Mouse (Mus musculus) layer of hippocampus, postnatal 10 days (tissue): Measurements from ENCODE around the gene Hfm1. TPM values are rescaled to one million over a fixed set of nuclear protein-coding genes. Genes with fewer than 3 reads are reported as not detected.

ENCODE experiments used
- DNase-seq, 2 experiments: peaks; one replicate each; pipeline ENCODE4 v3.0.0; 2021; ENCODE audit warnings: low spot score in 2 of 2
- long read RNA-seq: library from polyadenylated mRNA; stranded (forward); transcript quantifications from one replicate; pipeline ENCODE4 v2.0.0, GENCODE M21; 2023
- total RNA-seq, 2 experiments: library from RNA; stranded (reverse); gene quantifications; 2 replicates each; pipeline ENCODE4 v1.2.3; 2021

The Hfm1 gene
- total RNA-seq: 1 to 10 TPM; 2.9 to 3.4 TPM
- long read RNA-seq, partial matches to known transcripts: 0 of 1 reads
- long read RNA-seq, other reads (novel, unspliced or antisense): 1 of 1 reads

DNA sequence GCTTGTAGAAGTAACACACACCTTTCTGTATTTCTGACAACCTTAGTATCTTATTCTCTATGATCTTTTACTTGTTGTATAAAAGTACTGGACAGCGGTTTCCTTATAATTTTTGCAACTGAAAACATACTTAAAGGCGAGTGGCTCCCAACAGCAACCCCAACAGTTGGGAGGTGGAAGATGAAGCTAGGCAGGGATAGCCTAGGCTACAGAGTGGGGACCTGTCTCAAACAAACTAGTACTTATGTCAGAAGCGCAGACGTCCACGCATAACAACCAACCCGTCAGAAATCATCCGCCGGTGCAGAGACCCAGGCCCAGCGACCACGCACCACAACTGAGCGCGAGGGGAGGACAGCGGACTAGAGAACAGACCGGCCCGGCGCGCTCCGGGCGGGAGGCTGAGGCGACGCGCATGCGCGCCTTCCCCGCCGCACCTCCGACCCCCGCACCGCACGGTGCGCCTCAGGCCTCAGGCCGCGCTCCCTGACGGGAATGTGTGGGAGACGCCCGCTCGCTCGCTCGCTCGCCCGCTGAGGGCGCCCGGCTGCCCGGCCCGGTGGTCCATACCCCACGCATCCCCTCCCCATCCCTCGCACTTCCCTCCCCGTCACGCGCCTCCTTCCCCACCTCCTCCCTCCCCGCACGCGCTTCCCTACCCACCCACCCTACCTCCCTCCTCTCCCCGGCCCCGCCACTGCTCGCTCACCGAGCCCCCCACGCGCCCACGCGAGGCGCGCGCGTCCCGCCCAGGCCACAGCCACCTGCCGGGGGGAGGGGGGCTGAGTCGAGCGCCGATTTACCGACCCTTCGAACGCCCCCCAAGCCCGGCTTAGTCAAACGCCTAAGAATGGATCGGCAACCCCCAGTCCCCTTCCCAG, at the start of gene Hfm1:
Gene Hfm1 (minus strand): TSS at position 834 of the 881 bp plus-strand sequence.
- peak; percentile 70 to 79 for DNase-seq

GRCm38 (mm10) chr5:106973883-106974282, 47.8 kb upstream of the Hfm1 start:
- DNase-seq: no peak

GRCm38 (mm10) chr5:106967578-106967977, 41.5 kb upstream of the Hfm1 start:
- DNase-seq: no peak

- no peak for DNase-seq
Observed at GRCm38 (mm10) chr5:106966443-106966842, 40.3 kb upstream of the Hfm1 start.

- no peak for DNase-seq
Observed at GRCm38 (mm10) chr5:106964513-106965014, 38.4 kb upstream of the Hfm1 start.

DNA sequence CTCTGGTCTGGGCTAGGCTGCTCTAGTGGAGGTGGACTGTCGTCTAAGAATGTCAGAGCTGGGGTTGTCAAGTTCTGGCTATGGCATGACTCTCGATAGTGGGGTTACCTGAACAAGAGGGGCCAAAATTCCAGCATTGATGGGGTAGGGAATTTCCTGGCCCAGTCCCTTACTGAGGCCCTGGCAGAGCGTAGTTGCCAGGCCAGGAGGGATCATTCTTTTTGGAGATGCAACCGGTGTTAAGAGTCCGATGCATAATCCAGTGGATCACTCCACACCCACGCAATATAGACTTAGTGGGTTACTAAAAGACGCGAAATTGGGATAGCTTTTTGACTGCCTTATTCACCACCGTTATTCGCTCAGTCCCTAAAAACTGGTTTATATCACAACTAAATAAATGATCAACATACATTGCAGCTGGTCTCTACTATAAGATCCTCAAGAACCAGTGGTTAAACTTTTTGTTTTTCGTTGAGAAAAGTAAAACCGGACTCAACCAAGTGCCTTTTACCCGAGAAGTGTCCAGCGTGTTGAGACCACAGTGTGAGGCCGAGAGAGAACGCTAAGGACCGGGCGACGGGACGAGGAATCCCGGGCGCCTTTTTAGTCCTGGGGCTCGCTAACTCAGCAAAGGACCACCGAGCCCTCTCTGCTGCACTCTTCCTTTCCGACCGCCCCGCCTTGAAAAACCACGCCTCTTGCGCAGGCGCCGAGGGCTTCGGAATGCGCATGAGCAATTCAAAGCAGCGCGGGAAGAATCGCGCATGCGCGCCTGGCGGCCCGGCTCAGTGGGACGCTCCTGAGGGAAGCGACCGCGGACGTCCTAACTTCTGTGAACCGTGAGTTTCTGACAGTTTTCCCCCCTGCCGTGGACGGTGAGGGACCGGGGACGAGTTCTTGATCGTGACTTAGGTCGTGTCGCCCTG, 37.7 kb upstream of the Hfm1 start, which contains the start of gene Cdc7:
Gene Cdc7 (plus strand): TSS at position 739 of the 929 bp plus-strand sequence.
- DNase-seq: peak; percentile 93 to 96

DNA sequence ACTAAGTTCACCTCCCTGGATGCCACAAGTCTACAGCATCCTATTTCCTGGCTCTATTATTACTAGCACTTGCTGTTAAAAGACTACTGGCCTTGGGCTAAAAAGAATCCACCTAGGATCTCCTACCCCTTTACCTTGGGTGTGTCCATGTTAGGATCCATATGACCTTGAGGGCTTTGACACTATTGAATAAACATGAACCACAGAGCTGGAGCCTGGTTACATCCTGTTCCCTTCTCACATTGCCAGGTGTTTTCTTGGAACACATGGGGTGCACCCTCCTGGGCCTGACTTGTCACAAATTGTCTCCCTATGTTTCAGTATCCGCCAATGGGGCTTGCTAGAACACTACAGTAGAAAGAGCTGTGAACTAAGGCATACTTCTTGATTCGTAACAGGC, 34.3 kb upstream of the Hfm1 start:
- no peak for DNase-seq

GRCm38 (mm10) chr5:106959031-106959430, 32.9 kb upstream of the Hfm1 start:
- DNase-seq: no peak

GRCm38 (mm10) chr5:106956467-106956866, 30.3 kb upstream of the Hfm1 start:
- no peak for DNase-seq

DNA sequence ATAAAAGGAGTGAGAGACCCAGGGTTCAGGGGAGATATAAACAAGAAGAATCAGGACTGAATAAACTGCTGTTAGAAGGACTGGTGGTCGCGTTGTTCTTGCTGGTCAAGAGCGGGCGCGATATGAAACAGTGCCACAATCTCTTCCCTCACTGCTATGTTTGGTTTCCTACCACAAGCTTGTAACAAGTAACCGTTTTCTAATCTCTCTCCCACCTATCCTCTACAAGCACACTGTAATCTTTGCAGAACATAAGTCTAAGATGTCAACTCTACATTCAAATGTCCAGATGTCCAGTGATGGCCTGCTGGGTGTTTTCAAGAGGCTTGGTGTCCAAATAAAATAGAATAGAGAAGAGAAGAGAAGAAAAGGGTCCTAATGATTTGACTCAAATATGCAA, 22.6 kb upstream of the Hfm1 start:
- no peak for DNase-seq

GRCm38 (mm10) chr5:106946342-106946741, 20.2 kb upstream of the Hfm1 start:
- DNase-seq: no peak

DNA sequence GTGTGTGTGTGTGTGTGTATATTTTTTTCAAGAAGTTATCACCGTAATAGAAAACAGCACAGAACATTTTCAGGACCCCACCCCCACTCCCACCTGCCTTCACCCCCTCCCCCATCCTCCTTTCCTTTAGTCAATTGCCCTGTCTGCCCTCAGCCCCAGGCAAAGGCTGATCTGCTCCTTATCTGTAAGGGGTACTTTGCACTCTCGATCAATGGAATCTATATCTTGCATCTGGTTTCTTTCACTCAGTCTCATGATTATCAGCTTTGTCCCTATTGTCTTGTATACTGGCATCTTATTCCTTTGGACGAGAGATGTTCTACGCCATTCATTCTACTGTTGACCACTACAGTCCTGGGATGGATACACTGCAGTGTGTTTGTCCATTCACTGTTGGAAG, 1.9 kb upstream of the Hfm1 start:
- DNase-seq: no peak

DNA sequence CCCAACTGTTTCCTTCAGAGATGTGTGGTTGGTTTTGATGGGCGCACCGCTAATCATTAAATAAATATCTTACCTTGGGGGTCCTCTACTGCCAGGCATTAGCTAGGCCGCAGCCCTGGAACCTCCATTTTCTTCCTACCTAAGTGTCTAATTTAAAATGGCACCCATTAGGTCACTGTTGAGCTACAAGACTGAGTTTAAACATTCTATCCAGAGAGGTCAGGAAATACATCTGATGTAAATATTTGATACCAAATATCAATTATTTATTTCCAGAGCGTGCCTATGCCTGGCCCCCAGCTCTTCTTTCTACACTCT, 207 bp upstream of the Hfm1 start:
- DNase-seq: no peak

DNA sequence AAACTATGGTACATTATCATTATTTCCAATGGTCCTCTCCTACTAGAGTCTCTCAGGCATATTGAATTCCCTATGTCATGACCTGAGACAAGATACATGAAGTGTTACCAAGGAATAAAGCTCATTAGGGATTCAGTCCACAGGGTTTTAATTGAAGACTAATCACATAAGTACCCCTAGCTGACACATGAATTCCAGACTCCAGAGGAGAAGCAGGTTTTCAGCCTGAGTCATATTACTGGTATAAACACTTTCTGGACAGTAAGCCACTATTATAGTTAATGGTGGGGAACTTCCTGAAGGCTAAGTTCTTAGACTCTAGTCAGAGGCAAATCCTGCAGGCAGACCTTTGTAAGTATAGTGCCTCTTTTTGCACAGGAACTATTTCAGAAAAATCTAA, 6.8 kb downstream of the Hfm1 start:
- no peak for DNase-seq

DNA sequence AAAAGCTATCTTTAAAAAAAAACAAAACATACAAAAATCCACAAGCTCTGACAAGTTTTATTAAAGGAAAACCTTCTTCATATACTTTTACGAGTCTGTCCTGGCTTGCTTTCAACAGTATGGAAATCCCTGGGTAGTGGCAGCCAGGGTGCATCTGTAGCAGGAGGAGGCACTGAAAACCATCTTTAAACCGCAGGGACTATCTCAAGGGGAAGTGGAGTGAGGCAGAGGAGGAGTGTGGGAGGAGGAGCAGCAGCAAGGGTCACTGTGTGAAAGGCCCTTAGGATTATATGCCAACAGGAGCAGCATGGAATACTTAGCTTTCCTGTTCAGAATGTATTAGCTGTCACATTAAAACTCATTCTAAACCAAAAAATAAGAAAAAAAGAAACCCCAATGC, 29.2 kb downstream of the Hfm1 start:
- no peak for DNase-seq

DNA sequence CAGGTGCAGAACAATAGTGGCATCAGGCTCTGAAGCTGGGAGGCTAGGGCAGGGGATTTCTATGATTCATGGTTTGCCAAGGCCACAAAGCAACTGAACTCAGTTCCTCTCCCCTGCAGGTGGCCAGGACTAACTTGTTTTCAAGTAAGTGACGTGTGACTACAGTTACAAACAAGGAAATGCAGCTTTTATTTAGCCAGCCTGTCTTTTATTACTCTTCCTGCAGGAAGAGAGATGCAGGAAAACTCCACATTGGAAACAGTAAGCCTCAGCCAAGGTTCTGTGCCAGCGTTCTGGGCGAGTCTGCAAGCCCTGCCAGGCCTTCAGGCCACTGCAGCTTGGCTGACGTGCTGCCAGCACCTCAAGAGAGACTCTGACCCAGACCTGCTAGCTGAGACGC, 34.3 kb downstream of the Hfm1 start:
- DNase-seq: peak; percentile 37 to 50

DNA sequence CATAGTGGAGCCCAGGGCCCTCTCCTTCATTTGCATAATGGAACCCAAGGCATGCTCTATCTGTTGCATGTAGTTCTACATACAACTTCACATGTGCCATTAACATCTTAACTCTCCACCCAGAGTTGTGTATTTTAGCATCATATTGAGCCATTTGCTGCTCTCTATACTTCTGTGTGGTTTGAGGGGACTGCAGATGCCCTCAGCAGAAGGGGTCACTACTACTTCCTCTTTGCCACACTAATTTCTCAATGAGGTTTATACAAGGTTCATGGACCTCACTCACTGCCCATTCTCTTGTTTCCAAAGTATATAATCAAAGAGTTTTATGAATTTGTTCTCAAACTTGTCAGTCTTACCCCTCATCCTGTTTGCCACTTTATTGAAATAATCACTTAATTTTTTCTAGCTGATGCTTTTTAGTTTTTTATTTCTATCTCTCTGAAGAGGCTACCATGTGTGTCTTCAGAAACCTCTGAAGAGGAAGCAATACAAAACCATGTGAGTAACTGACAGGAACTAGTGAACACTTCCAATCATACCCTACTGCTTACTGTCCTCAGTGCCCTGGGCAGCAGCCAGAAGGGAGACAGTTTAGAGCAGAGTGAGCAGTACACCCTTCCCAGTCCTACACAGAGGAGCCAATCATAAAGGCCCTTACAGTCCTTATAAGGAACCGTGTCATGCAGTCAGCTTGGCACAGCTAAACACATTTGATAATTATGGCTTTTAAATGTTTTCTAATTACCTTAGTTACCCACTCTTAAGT, 38.6 kb downstream of the Hfm1 start:
- no peak for DNase-seq

DNA sequence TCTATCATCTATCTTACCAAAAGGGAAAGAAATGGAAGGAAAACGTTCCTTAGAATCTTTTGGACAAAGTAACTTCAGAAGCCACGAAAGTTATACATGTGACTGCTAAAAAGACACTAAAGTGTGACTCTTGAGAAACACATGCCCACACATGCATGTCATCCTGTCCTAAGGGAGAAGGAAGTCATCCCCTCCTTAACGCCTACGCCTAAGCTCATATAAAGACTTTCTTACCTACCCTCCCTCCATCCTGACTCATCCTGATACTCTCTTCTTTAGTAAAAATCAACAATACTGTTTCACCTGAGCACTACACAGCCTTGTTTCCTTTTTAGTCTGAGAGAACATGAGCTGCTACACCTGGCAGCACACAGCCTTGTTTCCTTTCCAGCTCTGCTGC, 40.6 kb downstream of the Hfm1 start:
- no peak for DNase-seq

DNA sequence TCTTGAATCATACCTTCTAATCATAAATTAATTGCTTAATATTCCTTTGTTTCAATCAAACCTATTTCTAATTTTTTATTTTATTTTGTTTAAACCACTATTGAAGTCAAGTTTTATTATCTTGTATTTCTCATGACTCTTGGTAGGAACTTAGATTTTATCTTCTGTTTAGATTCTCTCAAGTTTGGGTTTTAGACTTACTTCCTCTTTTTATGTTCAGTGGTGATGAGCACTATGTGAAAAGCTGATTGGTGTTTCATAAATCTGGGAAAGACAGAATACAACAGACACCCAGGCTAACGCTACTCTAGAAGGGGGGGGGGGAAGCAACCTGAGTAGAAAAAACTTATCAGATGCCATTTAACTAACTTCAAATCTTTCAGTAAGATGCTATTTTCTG, 49.7 kb downstream of the Hfm1 start:
- no peak for DNase-seq

GRCm38 (mm10) chr5:106860415-106860814, 65.7 kb downstream of the Hfm1 start:
- peak; percentile 68 to 74 for DNase-seq

- DNase-seq: no peak
Observed at GRCm38 (mm10) chr5:106853284-106853683, 72.8 kb downstream of the Hfm1 start.
